Mouse (Mus musculus) MEL-GATA-1-ER (cell line): ENCODE measurements around the gene Mroh9.

Experiments used
- DNase-seq: peaks from one replicate; pipeline ENCODE4 v3.0.0-alpha.2; 2012; ENCODE audit warnings: low read depth; ENCODE audit errors: extremely low read depth

Gene Mroh9

GRCm38 (mm10) chr1:163085570-163085969 is at the start of gene Mroh9:
Gene Mroh9 (minus strand): TSS chr1:163085670.
- DNase-seq: no peak

- DNase-seq: no peak
These were observed 44.5 kb upstream of the Mroh9 start for GRCm38 (mm10) chr1:163129976-163130375.

GRCm38 (mm10) chr1:163129129-163129900 is 43.8 kb upstream of the Mroh9 start:
- DNase-seq: no peak

GRCm38 (mm10) chr1:163126175-163126881 is 40.9 kb upstream of the Mroh9 start:
- no peak for DNase-seq

GRCm38 (mm10) chr1:163122414-163122813 is 36.9 kb upstream of the Mroh9 start:
- DNase-seq: no peak

GRCm38 (mm10) chr1:163113461-163114174 is 28.1 kb upstream of the Mroh9 start:
- no peak for DNase-seq

GRCm38 (mm10) chr1:163112482-163113164 is 27.2 kb upstream of the Mroh9 start:
- DNase-seq: no peak

- DNase-seq: no peak
These were observed 19.5 kb upstream of the Mroh9 start for GRCm38 (mm10) chr1:163104960-163105359.

- DNase-seq: no peak
These were observed 6.1 kb upstream of the Mroh9 start for GRCm38 (mm10) chr1:163091438-163092155.

GRCm38 (mm10) chr1:163070502-163070901 is 15.0 kb downstream of the Mroh9 start:
- no peak for DNase-seq

GRCm38 (mm10) chr1:163060381-163060780 is 25.1 kb downstream of the Mroh9 start:
- DNase-seq: no peak

GRCm38 (mm10) chr1:163057363-163057762 is 28.1 kb downstream of the Mroh9 start:
- no peak for DNase-seq

GRCm38 (mm10) chr1:163055629-163056028 is 29.8 kb downstream of the Mroh9 start:
- no peak for DNase-seq

- DNase-seq: no peak
These were observed 62.4 kb downstream of the Mroh9 start for GRCm38 (mm10) chr1:163023075-163023474.

GRCm38 (mm10) chr1:163009220-163009619 is 76.2 kb downstream of the Mroh9 start:
- DNase-seq: no peak

GRCm38 (mm10) chr1:163003496-163003895 is 82.0 kb downstream of the Mroh9 start:
- DNase-seq: no peak

GRCm38 (mm10) chr1:163001271-163001829 is 84.1 kb downstream of the Mroh9 start:
- no peak for DNase-seq

GRCm38 (mm10) chr1:162987546-162987945 is 97.9 kb downstream of the Mroh9 start:
- DNase-seq: no peak

GRCm38 (mm10) chr1:162986777-162987176 is 98.7 kb downstream of the Mroh9 start:
- no peak for DNase-seq

GRCm38 (mm10) chr1:162986121-162986748 is 99.2 kb downstream of the Mroh9 start:
- no peak for DNase-seq
